Mouse (Mus musculus) heart, postnatal 0 days (tissue): Measurements from ENCODE around the gene Rtl10. TPM values are rescaled to one million over a fixed set of nuclear protein-coding genes. Genes with fewer than 3 reads are reported as not detected.
A peak's percentile ranks its signal among the peaks of the same experiment; 100 is the strongest.

Source experiments
- ATAC-seq: fragments of 200-750 bp; cut with Nextera tagmentation; 2 replicates; pipeline ENCODE4 v1.8.0; 2017; ENCODE audit warnings: low read depth, moderate number of reproducible peaks, moderate library complexity; ENCODE audit not compliant: insufficient read depth
- DNase-seq: peaks from one replicate; pipeline ENCODE4 v3.0.0-alpha.2; 2016; ENCODE audit warnings: low spot score
- H3K27ac ChIP-seq: fragments of 300-500 bp; sonication (generic); 2 replicates; pipeline ENCODE4 v1.5.1; 2014; ENCODE audit warnings: low read depth, mild to moderate bottlenecking
- H3K27me3 ChIP-seq: fragments of 300-500 bp; sonication (generic); 2 replicates; pipeline ENCODE4 v1.6.1; 2014; ENCODE audit warnings: low read length, mixed read lengths; ENCODE audit not compliant: control insufficient read depth, insufficient read depth
- H3K36me3 ChIP-seq: fragments of 300-500 bp; sonication (generic); replicated peaks from 2 replicates; pipeline ENCODE4 v1.6.1; 2014; ENCODE audit warnings: low read length, mixed read lengths; ENCODE audit not compliant: control insufficient read depth, insufficient read depth
- H3K4me1 ChIP-seq: fragments of 300-500 bp; sonication (generic); 2 replicates; pipeline ENCODE4 v1.6.1; 2014; ENCODE audit warnings: antibody characterized with exemption; ENCODE audit not compliant: control insufficient read depth, insufficient read depth
- H3K4me2 ChIP-seq: fragments of 300-500 bp; sonication (generic); 2 replicates; pipeline ENCODE4 v1.6.1; 2014; ENCODE audit warnings: low read depth, mild to moderate bottlenecking, low read length, moderate library complexity
- H3K4me3 ChIP-seq: fragments of 300-500 bp; sonication (generic); 2 replicates; pipeline ENCODE4 v1.5.1; 2014; ENCODE audit warnings: low read depth, low read length
- H3K9ac ChIP-seq: fragments of 300-500 bp; sonication (generic); replicated peaks from 2 replicates; pipeline ENCODE4 v1.6.1; 2014; ENCODE audit warnings: low read depth, low read length, mixed read lengths
- H3K9me3 ChIP-seq: fragments of 300-500 bp; sonication (generic); replicated peaks from 2 replicates; pipeline ENCODE4 v1.6.1; 2016; ENCODE audit warnings: low read length; ENCODE audit not compliant: control insufficient read depth
- CTCF ChIP-seq: IDR thresholded peaks from 2 replicates; pipeline ENCODE4 v1.5.1; 2016; ENCODE audit warnings: antibody characterized with exemption, control low read depth, low read depth
- EP300 ChIP-seq: IDR thresholded peaks from 2 replicates; pipeline ENCODE4 v1.6.1; 2016; ENCODE audit warnings: antibody characterized with exemption, low read depth
- WGBS: fragments of 180-500 bp; shearing (Covaris S2); extraction: QIAGEN DNeasy Blood & Tissue Kit; methylation state at CpG from one replicate; pipeline ENCODE4 v1.1.7; 2014; 5-methylcytosine and 5-hydroxymethylcytosine counted together
- polyA plus RNA-seq: library from polyadenylated mRNA; unstranded; fragments of >200 nt; fragmentation: Nextera tagmentation; extraction: Ambion mirVana; gene quantifications from 2 replicates; pipeline ENCODE4 v1.2.1, GENCODE M21; 2015
- total RNA-seq: library from RNA; depleted of rRNA; stranded (reverse); fragments of >200 nt; gene quantifications from 2 replicates; pipeline ENCODE4 v1.2.3, GENCODE M21; 2014; ENCODE audit warnings: low replicate concordance

The Rtl10 gene
- total and polyA plus RNA-seq, 2 experiments from 2014 or later, result 0.42 to 0.94 TPM

- Histone ChIP-seq H3K4me1 (no peaks in the 10 kb centered on the region), H3K27me3 (no peaks in the 10 kb centered on the region), H3K9me3 (no peaks in the 10 kb centered on the region), H3K9ac (no peak overlapping the region), H3K27ac (no peak overlapping the region), H3K4me3 (no peak overlapping the region), H3K36me3 (peaks cover 24% of the 10 kb centered on the region), H3K4me2 (no peak overlapping the region)
- no peak for DNase-seq
- no peak for TF ChIP-seq EP300
- no peak for TF ChIP-seq CTCF
- 87% methylated on average over 4 of the region's 4 CpGs for WGBS
- ATAC-seq, result no peak
Measured at GRCm38 (mm10) chr16:18472416-18472815, 26.3 kb upstream of the Rtl10 start.

- ATAC-seq, result no peak
- no peak overlapping the region for H3K9ac ChIP-seq
- H3K36me3 ChIP-seq, result peaks cover 29% of the 10 kb centered on the region
- WGBS, result 90% methylated on average over 8 of the region's 8 CpGs
- no peak for DNase-seq
- no peak overlapping the region for H3K4me3 ChIP-seq
- H3K27ac ChIP-seq, result no peak overlapping the region
- no peaks in the 10 kb centered on the region for H3K9me3 ChIP-seq
- H3K4me1 ChIP-seq, result no peaks in the 10 kb centered on the region
- no peaks in the 10 kb centered on the region for H3K27me3 ChIP-seq
- no peak for TF ChIP-seq EP300
- no peak for TF ChIP-seq CTCF
- no peak overlapping the region for H3K4me2 ChIP-seq
Measured at GRCm38 (mm10) chr16:18472976-18473375, 25.7 kb upstream of the Rtl10 start.

GRCm38 (mm10) chr16:18474021-18474420 lies 24.7 kb upstream of the Rtl10 start:
- no peak for DNase-seq
- Histone ChIP-seq H3K9me3 (no peaks in the 10 kb centered on the region), H3K27ac (no peak overlapping the region), H3K4me1 (no peaks in the 10 kb centered on the region), H3K27me3 (no peaks in the 10 kb centered on the region), H3K4me2 (no peak overlapping the region), H3K9ac (no peak overlapping the region), H3K36me3 (peaks cover 24% of the 10 kb centered on the region), H3K4me3 (no peak overlapping the region)
- ATAC-seq, result no peak
- TF ChIP-seq CTCF (no peak), EP300 (no peak)
- WGBS, result 68% methylated on average over 2 of the region's 2 CpGs

DNA sequence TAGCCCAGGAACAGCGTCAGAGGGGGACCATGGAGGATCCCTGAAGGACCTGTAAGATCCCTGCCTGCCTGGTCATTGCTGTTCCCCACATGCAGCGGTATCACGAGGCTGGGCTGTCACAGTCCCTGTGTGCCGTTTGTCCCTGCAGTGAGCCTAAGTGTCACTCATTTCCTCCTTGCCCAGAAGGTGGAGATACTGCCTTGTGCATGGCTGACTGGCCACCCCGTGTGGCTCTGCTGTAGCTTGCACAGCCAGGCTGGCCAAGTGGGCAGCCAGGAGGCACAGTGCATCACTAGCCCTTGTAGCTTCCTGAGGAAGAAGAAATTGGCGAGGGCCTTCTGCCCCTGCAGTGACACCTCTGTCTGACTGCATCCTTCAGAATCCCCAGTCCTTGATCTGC lies 20.7 kb upstream of the Rtl10 start:
- Histone ChIP-seq H3K36me3 (peaks cover 18% of the 10 kb centered on the region; the same call in 1 of the 2 replicates), H3K4me1 (no peaks in the 10 kb centered on the region), H3K4me2 (no peak overlapping the region), H3K9me3 (no peaks in the 10 kb centered on the region), H3K4me3 (no peak overlapping the region), H3K9ac (no peak overlapping the region), H3K27ac (no peak overlapping the region), H3K27me3 (no peaks in the 10 kb centered on the region)
- WGBS, result 57% methylated on average over 6 of the region's 6 CpGs
- no peak for ATAC-seq
- peak; percentile 33 for TF ChIP-seq CTCF
- no peak for TF ChIP-seq EP300
- DNase-seq, result no peak

- TF ChIP-seq CTCF (no peak), EP300 (no peak)
- H3K4me2 ChIP-seq, result no peak overlapping the region
- H3K27me3 ChIP-seq, result no peaks in the 10 kb centered on the region
- 70% methylated on average over 7 of the region's 7 CpGs for WGBS
- H3K36me3 ChIP-seq, result peaks cover 18% of the 10 kb centered on the region; the same call in 1 of the 2 replicates
- H3K9ac ChIP-seq, result no peak overlapping the region
- H3K27ac ChIP-seq, result no peak overlapping the region
- H3K9me3 ChIP-seq, result no peaks in the 10 kb centered on the region
- no peak overlapping the region for H3K4me3 ChIP-seq
- H3K4me1 ChIP-seq, result no peaks in the 10 kb centered on the region
- DNase-seq, result no peak
- ATAC-seq, result no peak
Measured at GRCm38 (mm10) chr16:18479667-18480066, 19.0 kb upstream of the Rtl10 start.

DNA sequence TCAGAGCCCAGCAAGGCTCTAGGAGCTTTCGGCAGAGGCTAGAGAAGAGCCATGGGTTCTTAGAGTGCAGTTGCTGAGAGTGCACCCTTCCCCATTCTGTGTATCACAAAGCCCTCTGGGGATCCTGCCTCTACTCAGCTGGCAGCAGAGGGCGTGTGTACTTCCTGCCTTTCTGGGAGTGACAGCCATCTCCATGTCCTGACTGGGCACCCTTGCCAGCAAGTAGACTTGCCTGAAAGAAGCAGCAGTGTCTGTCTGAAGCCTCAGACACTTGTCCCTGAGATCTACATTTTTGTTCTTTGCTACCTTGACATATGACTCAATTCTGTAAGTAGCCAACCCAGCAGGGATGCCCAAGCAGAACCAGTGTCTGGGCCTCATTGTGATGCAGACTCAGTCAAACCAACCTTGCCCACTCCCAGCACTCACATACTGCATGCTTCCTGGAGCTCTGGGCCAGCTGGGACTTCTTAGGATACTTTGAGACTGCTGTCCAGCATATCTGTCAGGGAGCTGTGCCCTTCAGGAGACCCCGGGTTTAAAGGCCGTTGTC lies 17.7 kb upstream of the Rtl10 start:
- TF ChIP-seq EP300 (no peak), CTCF (0 out of 2 replicates have a peak, but pooled peaks have one; percentile 10)
- DNase-seq, result no peak
- no peak overlapping the region for H3K4me2 ChIP-seq
- peaks cover 14% of the 10 kb centered on the region; the same call in 1 of the 2 replicates for H3K36me3 ChIP-seq
- ATAC-seq, result no peak
- no peaks in the 10 kb centered on the region for H3K27me3 ChIP-seq
- H3K4me3 ChIP-seq, result no peak overlapping the region
- no peak overlapping the region for H3K27ac ChIP-seq
- no peaks in the 10 kb centered on the region for H3K9me3 ChIP-seq
- H3K4me1 ChIP-seq, result no peaks in the 10 kb centered on the region
- WGBS, result 59% methylated on average over 4 of the region's 4 CpGs
- no peak overlapping the region for H3K9ac ChIP-seq
